Mouse (Mus musculus): Measurements from ENCODE around the gene C5ar1.

DNA sequence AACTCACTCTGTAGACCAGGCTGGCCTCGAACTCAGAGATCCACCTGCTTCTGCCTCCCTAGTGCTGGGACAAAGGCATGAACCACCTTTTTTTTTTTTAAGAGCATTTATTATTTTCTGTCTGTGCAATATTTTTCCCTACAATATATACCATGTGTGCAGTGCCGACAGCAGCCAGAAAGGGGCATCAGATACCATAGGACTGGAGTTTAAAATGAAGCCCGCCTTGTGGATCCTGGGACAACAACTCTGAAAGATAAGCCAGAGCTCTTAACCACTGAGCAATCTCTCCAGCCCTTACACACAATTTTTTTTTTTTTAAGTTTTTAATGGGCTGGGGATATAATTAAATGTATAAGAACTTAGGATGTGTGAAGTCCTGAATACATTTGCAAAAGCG is 35.0 kb upstream of the C5ar1 start:
- TF ChIP-seq GATA1 (IDR thresholded peaks at IDR 0.05; ENCODE audit: low read length) (no peak), TAL1 (IDR thresholded peaks at IDR 0.05; ENCODE audit: low read length) (no peak)

Data from erythroblast, embryonic 14.5 days (primary cell).